Mouse (Mus musculus) forebrain, embryonic 13.5 days (tissue): Measurements from ENCODE around the gene Ppp1r3d. TPM values are rescaled to one million over a fixed set of nuclear protein-coding genes. Genes with fewer than 3 reads are reported as not detected.

ENCODE experiments used
- ATAC-seq: fragments of 200-750 bp; cut with Nextera tagmentation; 2 replicates; pipeline ENCODE4 v1.8.0; 2017
- H3K27ac ChIP-seq: fragments of 300-500 bp; sonication (generic); 2 replicates; pipeline ENCODE4 v1.5.1; 2015; ENCODE audit warnings: inconsistent platforms, mild to moderate bottlenecking, moderate library complexity
- H3K27me3 ChIP-seq: fragments of 300-500 bp; sonication (generic); 2 replicates; pipeline ENCODE4 v1.6.1; 2015; ENCODE audit warnings: mild to moderate bottlenecking, inconsistent platforms
- H3K36me3 ChIP-seq: fragments of 300-500 bp; sonication (generic); 2 replicates; pipeline ENCODE4 v1.6.1; 2015; ENCODE audit warnings: mild to moderate bottlenecking, inconsistent platforms; ENCODE audit not compliant: poor library complexity, severe bottlenecking
- H3K4me1 ChIP-seq: fragments of 300-500 bp; sonication (generic); 2 replicates; pipeline ENCODE4 v1.6.1; 2015; ENCODE audit warnings: inconsistent platforms
- H3K4me2 ChIP-seq: fragments of 300-500 bp; sonication (generic); 2 replicates; pipeline ENCODE4 v1.6.1; 2015; ENCODE audit warnings: inconsistent platforms, mild to moderate bottlenecking, moderate library complexity
- H3K4me3 ChIP-seq: fragments of 300-500 bp; sonication (generic); 2 replicates; pipeline ENCODE4 v1.5.1; 2015; ENCODE audit warnings: mild to moderate bottlenecking, inconsistent platforms
- H3K9ac ChIP-seq: fragments of 300-500 bp; sonication (generic); 2 replicates; pipeline ENCODE4 v1.6.1; 2015; ENCODE audit warnings: mild to moderate bottlenecking, inconsistent platforms
- H3K9me3 ChIP-seq: fragments of 300-500 bp; sonication (generic); replicated peaks from 2 replicates; pipeline ENCODE4 v1.6.1; 2016; ENCODE audit warnings: inconsistent platforms
- WGBS: fragments of 180-500 bp; shearing (Covaris S2); methylation state at CpG from one replicate; pipeline ENCODE4 v1.1.7; 2015; 5-methylcytosine and 5-hydroxymethylcytosine counted together
- polyA plus RNA-seq: library from polyadenylated mRNA; unstranded; fragments of >200 nt; fragmentation: Nextera tagmentation; extraction: Ambion mirVana; gene quantifications from 2 replicates; pipeline ENCODE4 v1.2.1, GENCODE M21; 2015

Ppp1r3d gene
- 0.68 and 0.74 TPM in 2 replicates for polyA plus RNA-seq

DNA sequence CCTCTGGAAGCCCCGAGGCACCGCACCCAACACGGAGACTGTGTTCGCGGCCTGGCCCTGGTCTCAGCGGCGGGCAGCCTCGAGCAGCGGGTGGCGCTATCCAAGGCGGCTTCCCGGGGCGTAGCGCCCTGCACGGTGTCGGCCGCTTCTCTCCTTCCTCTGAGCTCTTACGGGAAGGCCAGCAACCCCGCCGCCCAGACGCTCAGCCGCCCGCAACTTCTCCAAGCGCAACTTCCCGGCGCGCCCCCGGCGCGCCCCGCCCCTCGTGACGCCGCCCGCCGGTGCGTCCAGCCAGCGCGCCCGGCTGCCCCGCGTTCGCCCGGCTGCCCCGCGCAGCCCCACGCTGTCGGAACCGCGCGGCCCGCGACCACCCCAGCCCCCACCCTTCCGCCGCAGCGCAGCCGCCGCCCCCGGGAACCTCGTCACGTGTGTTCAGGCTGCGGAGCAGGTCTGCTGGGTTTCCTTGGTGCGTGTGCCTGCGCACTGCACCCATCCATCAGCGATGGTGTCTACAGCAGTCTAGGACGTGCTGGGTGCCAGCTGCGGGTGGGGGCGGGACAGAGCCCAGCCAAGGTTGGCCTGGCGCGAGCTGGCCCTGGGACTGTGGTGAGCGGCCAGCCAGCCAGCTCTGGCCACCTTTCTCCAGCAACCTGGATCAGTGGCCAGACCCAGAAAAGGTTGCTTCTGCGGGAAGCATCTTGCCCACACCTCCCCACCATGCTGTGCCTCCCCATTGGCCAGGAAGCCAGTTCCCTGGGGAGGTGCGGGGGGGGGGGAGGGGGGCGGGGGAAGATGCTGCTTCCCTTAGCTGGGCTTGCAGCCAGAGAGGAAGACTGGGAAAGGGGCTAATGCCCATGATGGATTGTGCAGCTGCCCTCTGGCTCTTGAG is at the start of gene Ppp1r3d, which contains the start of gene Fam217b:
Gene Ppp1r3d, minus strand, starts transcription at position 212 of the 889 bp plus-strand sequence.
Gene Fam217b, plus strand, starts transcription at position 264 of the 889 bp plus-strand sequence.
- WGBS, result under 1% methylated on average over 48 of the region's 74 CpGs
- H3K4me2 ChIP-seq, result peak within 1 kb of the TSS; percentile 98
- H3K4me3 ChIP-seq, result peak within 1 kb of the TSS; percentile 64
- peak within 1 kb of the TSS; percentile 64 for H3K9ac ChIP-seq
- ATAC-seq, result peak; percentile 91
- H3K9me3 ChIP-seq, result no peaks in the 10 kb centered on the region
- peaks cover 23% of the 10 kb centered on the region for H3K27me3 ChIP-seq
- H3K4me1 ChIP-seq, result peaks cover 18% of the 10 kb centered on the region
- 0 out of 2 replicates have a peak within 1 kb of the TSS, but pooled peaks have one; percentile 6 for H3K27ac ChIP-seq
- no peaks in the 10 kb centered on the region for H3K36me3 ChIP-seq

DNA sequence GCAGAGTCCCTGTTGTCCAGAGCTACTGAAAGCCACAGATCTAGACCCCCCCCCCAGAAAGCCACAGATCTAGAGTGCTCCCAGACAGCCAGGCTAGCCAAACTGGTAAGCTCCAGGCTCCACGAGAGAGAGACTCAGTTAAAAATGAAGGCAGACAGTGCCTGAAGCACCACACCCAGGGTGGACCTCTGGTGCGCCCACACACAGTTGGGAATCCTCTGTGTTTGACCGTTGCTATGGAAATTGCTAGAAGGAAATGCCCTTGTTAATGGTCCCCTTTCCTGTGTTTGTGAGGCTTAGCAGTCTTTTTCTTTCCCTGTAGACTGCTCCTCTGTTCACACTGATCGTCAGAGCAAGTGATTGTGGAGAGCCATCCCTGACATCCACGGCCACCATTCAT is 46.1 kb upstream of the Ppp1r3d start:
- H3K9ac ChIP-seq, result no peak overlapping the region
- WGBS, result 53% methylated on average over 5 of the region's 5 CpGs
- peaks cover 5% of the 10 kb centered on the region for H3K4me1 ChIP-seq

DNA sequence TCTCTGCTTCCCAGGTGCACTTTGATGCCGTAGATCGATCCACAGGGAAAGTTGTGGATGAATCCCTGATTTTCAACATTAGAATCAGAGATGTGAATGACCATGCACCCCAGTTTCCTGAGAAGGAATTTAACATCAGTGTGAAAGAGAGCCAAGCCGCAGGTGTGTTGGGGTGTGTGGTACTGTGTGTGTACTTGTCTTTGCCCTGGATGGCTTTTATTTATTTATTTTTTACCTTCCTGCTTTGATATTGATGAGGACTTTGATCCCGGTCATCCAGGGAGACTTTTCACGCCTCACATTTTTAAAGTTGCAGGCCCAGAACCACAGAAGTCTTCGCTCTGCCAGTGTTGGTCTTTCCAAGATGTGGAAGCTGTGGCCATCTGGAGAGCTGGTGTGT is 43.1 kb upstream of the Ppp1r3d start:
- Histone ChIP-seq H3K9ac (no peak overlapping the region), H3K36me3 (no peaks in the 10 kb centered on the region), H3K4me3 (no peak overlapping the region), H3K4me2 (no peak overlapping the region), H3K9me3 (no peaks in the 10 kb centered on the region), H3K27ac (no peak overlapping the region), H3K27me3 (no peaks in the 10 kb centered on the region), H3K4me1 (peaks cover 14% of the 10 kb centered on the region)
- whole genome bisulfite sequencing, result 94% methylated on average over 6 of the region's 6 CpGs
- ATAC-seq, result no peak

More for the DNA sequence above, 46.1 kb upstream of the Ppp1r3d start:
- Histone ChIP-seq H3K9me3 (no peaks in the 10 kb centered on the region), H3K4me2 (no peak overlapping the region), H3K27me3 (no peaks in the 10 kb centered on the region), H3K27ac (no peak overlapping the region), H3K4me3 (no peak overlapping the region), H3K36me3 (no peaks in the 10 kb centered on the region)
- no peak for ATAC-seq

DNA sequence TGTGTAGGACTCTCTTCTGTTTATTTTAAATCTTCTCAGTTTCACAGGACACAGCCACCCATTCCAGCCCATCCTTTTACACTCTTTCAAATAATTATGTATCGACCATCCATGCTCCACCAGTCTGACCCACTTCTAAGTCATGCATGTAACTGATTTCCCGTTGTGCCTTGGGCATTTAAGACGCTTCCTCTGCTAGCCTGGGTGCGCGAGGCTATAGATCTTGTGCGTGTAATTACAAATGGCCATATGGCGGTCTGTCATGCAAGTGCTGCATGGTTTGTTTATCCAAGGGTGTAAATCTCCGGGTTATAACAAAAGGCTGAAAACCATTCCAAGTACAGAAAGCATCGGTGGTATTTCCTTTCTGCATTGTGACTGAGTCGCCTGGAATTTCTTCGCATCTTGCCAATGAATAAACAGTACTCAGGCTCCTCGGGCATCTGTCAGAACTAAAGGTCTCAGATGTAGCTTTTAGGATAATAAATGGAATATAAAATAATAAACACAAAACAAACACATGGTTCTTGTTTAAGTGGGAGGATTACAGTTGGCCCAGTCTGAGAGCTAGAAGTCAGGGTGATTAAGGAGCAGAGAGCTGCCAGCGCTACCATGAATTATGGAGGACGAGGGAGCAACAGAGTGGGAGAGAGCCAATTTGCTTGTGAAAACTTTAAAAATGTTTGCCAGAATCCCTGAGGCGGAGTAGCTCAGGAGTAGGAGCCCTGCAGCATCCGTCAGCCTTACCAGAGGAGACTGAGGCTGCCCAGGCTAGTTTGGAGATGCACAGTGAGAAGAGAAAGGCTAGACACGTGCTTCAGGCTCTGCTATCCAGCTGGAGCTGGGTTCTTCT is 40.6 kb upstream of the Ppp1r3d start:
- Histone ChIP-seq H3K9ac (no peak overlapping the region), H3K9me3 (no peaks in the 10 kb centered on the region), H3K4me1 (peaks cover 12% of the 10 kb centered on the region), H3K4me3 (no peak overlapping the region), H3K4me2 (peak overlapping the region; percentile 9), H3K27ac (peak overlapping the region; percentile 41; the same call in 1 of the 2 replicates), H3K36me3 (no peaks in the 10 kb centered on the region), H3K27me3 (no peaks in the 10 kb centered on the region)
- WGBS, result 46% methylated on average over 17 of the region's 17 CpGs
- ATAC-seq, result peak; percentile 82

DNA sequence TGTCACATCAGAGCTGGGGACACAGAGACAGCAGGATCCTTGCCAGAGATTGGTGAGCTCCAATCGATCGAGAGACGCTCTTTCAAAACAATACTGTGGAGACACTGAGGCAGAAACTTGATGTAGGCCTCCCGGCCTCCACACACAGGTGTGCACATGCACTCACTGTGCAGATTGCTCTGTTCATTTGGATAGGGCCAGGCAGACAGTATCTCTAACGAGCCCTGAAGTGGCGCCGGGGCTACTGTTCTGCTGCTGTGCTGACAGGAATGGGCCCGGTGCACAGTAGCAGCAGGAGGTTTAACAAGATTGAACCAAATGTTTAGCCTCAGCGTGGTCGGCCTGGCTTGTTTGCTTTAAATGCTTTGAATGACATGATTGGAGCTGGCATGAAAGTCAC is 36.7 kb upstream of the Ppp1r3d start:
- Histone ChIP-seq H3K4me2 (no peak overlapping the region), H3K9me3 (no peaks in the 10 kb centered on the region), H3K4me3 (no peak overlapping the region), H3K9ac (no peak overlapping the region), H3K4me1 (peaks cover 12% of the 10 kb centered on the region), H3K36me3 (no peaks in the 10 kb centered on the region), H3K27me3 (no peaks in the 10 kb centered on the region), H3K27ac (no peak overlapping the region)
- 55% methylated on average over 10 of the region's 10 CpGs for WGBS
- ATAC-seq, result no peak

DNA sequence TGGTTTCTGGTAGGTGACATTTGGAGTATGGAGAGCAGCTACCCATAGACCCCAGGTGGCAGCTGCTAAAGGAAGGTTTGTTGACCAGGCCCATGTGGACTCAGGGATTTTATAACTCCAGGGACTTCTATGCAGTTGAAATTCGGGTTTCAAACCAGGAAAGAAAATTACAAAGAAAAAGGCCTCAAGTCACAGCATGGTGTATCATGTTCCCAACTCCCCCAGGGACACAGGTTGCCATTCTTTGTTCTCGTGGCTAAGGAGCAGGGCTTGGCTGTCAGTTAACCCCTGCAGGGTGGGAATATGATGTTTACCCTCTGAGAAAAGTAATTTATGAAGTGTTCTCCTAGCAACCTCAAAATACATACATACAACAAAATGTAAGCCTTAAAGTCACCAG is 36.0 kb upstream of the Ppp1r3d start:
- Histone ChIP-seq H3K9me3 (no peaks in the 10 kb centered on the region), H3K4me3 (no peak overlapping the region), H3K4me1 (peaks cover 8% of the 10 kb centered on the region), H3K27ac (no peak overlapping the region), H3K4me2 (no peak overlapping the region), H3K9ac (no peak overlapping the region), H3K27me3 (no peaks in the 10 kb centered on the region), H3K36me3 (no peaks in the 10 kb centered on the region)
- no peak for ATAC-seq
- WGBS, result 13% methylated on average over 2 of the region's 2 CpGs

DNA sequence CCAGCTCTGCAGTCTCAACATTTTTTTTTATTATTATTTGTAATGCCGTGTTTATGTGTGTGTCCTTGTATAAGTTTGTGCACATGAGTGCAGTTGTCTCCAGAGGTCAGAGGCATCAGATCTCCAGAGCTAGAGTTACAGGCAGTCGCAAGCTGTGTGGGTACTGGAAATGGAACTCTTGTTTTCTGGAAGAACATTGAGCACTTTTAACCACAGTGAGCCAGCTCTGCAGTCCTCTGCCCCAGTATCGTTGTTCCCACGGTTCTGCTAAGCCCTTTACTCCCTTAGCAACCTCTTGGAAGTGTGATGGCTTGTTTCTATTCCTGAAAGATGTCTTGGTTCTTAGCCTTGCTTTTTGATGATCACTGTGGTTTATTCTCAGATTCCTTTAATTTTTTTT is 35.1 kb upstream of the Ppp1r3d start:
- WGBS, result 94% methylated on average over 4 of the region's 4 CpGs
- H3K4me2 ChIP-seq, result no peak overlapping the region
- H3K27ac ChIP-seq, result no peak overlapping the region
- no peak overlapping the region for H3K9ac ChIP-seq
- ATAC-seq, result no peak
- H3K4me1 ChIP-seq, result no peaks in the 10 kb centered on the region
- H3K4me3 ChIP-seq, result no peak overlapping the region
- H3K9me3 ChIP-seq, result no peaks in the 10 kb centered on the region
- no peaks in the 10 kb centered on the region for H3K36me3 ChIP-seq
- H3K27me3 ChIP-seq, result no peaks in the 10 kb centered on the region

DNA sequence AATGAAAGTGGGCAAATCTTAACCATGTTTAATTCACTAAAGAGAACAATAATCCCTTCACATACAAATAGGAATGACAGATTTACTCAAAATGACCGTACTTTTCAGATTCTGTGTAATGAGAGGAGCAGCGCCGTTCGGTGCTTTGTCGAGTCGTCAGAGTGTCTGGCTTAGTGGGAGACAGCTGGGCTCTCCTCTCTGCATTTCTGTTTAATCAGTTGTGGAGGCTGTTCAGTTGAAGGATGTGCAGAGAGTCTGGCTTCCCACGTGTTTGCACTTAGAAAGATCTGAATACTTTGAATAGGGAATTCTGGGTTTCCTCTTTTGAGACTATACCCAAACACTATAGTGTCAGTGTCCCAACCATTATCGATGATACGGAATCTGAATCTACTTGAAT is 23.0 kb upstream of the Ppp1r3d start:
- H3K4me2 ChIP-seq, result no peak overlapping the region
- H3K27me3 ChIP-seq, result no peaks in the 10 kb centered on the region
- no peak overlapping the region for H3K4me3 ChIP-seq
- no peak overlapping the region for H3K27ac ChIP-seq
- no peaks in the 10 kb centered on the region for H3K9me3 ChIP-seq
- no peaks in the 10 kb centered on the region for H3K4me1 ChIP-seq
- ATAC-seq, result 0 out of 2 replicates have a peak, but pooled peaks have one; percentile 57
- 64% methylated on average over 9 of the region's 9 CpGs for WGBS
- H3K9ac ChIP-seq, result no peak overlapping the region
- H3K36me3 ChIP-seq, result no peaks in the 10 kb centered on the region

DNA sequence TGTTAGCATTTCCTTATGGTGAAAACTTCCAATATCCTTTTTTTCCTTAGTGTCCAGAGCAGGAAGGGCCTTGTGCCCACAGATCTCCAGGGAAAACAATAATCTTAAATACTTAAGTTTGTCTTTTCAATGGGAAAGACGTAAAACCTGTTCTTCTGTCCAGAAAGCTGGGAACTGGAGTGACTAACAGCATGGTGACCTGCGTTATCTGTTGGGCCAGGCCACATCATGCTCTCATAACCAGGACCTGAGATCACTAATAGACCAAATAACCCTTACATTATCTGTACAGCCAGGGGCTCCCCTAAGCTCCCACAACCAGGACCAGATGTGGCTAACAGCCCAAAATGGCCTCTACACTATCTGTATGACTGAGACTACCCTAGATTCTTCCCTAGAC is 19.6 kb upstream of the Ppp1r3d start:
- no peak overlapping the region for H3K27ac ChIP-seq
- H3K9ac ChIP-seq, result no peak overlapping the region
- H3K36me3 ChIP-seq, result no peaks in the 10 kb centered on the region
- 0 out of 2 replicates have a peak, but pooled peaks cover 2% of the 10 kb centered on the region for H3K4me1 ChIP-seq
- H3K9me3 ChIP-seq, result no peaks in the 10 kb centered on the region
- 94% methylated on average over 2 of the region's 2 CpGs for WGBS
- ATAC-seq, result no peak
- H3K27me3 ChIP-seq, result no peaks in the 10 kb centered on the region
- H3K4me2 ChIP-seq, result no peak overlapping the region
- no peak overlapping the region for H3K4me3 ChIP-seq

DNA sequence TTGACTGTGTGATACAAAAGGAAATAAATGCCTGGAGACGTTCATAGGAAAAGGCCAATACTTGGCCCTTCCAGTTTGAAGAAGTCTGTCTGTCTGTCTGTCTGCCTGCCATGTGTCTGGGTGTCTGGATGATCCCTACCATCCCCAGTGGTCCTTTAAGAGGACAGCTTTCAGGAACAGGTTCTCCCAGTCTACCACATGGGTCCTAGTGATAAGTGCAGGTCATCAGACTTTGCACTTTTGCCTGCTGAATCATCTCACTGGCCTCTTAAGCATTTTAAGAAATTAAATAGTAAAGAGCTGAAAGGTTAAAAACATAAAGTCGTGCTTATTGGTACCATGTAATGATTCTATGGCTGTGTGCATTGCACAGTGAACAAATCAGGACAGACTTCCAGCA is 19.2 kb upstream of the Ppp1r3d start:
- H3K36me3 ChIP-seq, result no peaks in the 10 kb centered on the region
- 0 out of 2 replicates have a peak, but pooled peaks cover 2% of the 10 kb centered on the region for H3K4me1 ChIP-seq
- H3K9ac ChIP-seq, result no peak overlapping the region
- WGBS, result 86% methylated on average over 2 of the region's 2 CpGs
- ATAC-seq, result no peak
- H3K27me3 ChIP-seq, result no peaks in the 10 kb centered on the region
- no peak overlapping the region for H3K4me3 ChIP-seq
- no peak overlapping the region for H3K27ac ChIP-seq
- H3K4me2 ChIP-seq, result no peak overlapping the region
- H3K9me3 ChIP-seq, result no peaks in the 10 kb centered on the region

DNA sequence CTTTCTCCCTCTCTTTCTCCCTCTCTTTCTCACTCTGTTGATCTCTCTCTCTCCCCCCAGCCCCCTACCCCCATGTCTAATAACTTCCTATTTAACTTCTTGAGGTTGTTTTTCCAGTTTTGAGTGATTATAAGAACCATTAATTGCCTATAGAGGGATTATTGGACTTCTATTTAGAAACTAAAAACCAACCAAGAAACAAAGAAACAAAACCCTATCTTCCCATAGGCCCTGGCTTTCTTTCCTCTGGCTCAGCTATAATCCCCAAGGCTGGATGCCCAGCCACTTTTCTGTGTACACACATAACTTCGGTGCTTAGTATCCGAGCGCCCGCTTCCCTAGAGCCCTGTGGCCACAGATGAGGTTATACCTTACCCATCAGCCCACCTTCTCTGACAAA is 16.0 kb upstream of the Ppp1r3d start, which contains the start of gene Cdh26:
Gene Cdh26, plus strand, starts transcription at position 301 of the 400 bp plus-strand sequence.
- Histone ChIP-seq H3K9ac (no peak within 1 kb of the TSS), H3K9me3 (no peaks in the 10 kb centered on the region), H3K4me3 (no peak within 1 kb of the TSS), H3K36me3 (no peaks in the 10 kb centered on the region), H3K27me3 (no peaks in the 10 kb centered on the region), H3K4me1 (0 out of 2 replicates have a peak, but pooled peaks cover 2% of the 10 kb centered on the region), H3K4me2 (no peak within 1 kb of the TSS), H3K27ac (no peak within 1 kb of the TSS)
- WGBS, result 77% methylated on average over 4 of the region's 4 CpGs
- no peak for ATAC-seq

DNA sequence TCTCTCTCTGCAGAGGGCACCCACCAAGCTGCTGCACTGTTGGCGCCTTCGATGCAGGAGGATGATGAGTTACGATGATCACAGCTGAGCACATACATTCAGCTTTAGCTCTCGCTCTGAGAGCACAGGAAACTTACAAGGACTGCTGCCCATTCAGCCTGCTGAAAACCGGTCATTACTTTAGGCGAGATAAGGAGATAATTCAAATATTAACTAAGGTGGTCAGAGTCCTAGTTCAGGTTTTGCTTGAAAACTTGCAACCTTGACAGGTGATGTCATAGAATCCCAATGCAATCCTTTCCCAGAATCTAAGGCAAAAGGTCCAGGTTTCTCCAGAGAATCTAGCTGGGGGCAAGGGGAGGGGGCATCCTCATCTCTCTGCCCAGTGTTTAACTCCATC is 15.2 kb upstream of the Ppp1r3d start:
- WGBS, result 84% methylated on average over 6 of the region's 6 CpGs
- no peak for ATAC-seq

More for the DNA sequence above, 15.2 kb upstream of the Ppp1r3d start:
- H3K9me3 ChIP-seq, result no peaks in the 10 kb centered on the region
- H3K4me1 ChIP-seq, result 0 out of 2 replicates have a peak, but pooled peaks cover 2% of the 10 kb centered on the region
- H3K27me3 ChIP-seq, result no peaks in the 10 kb centered on the region
- H3K27ac ChIP-seq, result no peak overlapping the region
- H3K4me3 ChIP-seq, result no peak overlapping the region
- H3K4me2 ChIP-seq, result no peak overlapping the region
- no peak overlapping the region for H3K9ac ChIP-seq
- H3K36me3 ChIP-seq, result no peaks in the 10 kb centered on the region
